Mouse (Mus musculus): Measurements from ENCODE around the gene Cdkl4. TPM values are rescaled to one million over a fixed set of nuclear protein-coding genes. Genes with fewer than 3 reads are reported as not detected.

Gene Cdkl4
- polyA plus RNA-seq, 1 experiment = 0.35 TPM

- no peak for TF ChIP-seq POLR2A (IDR thresholded peaks at IDR 0.05; ENCODE audit: low read depth, low read length)
- no peak for TF ChIP-seq CTCF (IDR thresholded peaks at IDR 0.05; ENCODE audit: borderline replicate concordance, insufficient read depth, low read length)
- peaks cover 11% of the 10 kb centered on the region for H3K4me1 ChIP-seq (ENCODE audit: control insufficient read depth, insufficient read depth, low read length)
- peak overlapping the region; percentile 47; the same call in 1 of the 2 replicates for H3K27ac ChIP-seq (ENCODE audit: insufficient read depth, low read length)
- no peak overlapping the region for H3K4me3 ChIP-seq (ENCODE audit: insufficient read depth, low read length)
These were observed 71.8 kb downstream of the Cdkl4 start for GRCm38 (mm10) chr17:80505766-80506165.

- no peak overlapping the region for H3K4me3 ChIP-seq (ENCODE audit: insufficient read depth, low read length)
- peak overlapping the region; percentile 19; the same call in 1 of the 2 replicates for H3K27ac ChIP-seq (ENCODE audit: insufficient read depth, low read length)
- TF ChIP-seq POLR2A (IDR thresholded peaks at IDR 0.05; ENCODE audit: low read depth, low read length) (no peak), CTCF (IDR thresholded peaks at IDR 0.05; ENCODE audit: borderline replicate concordance, insufficient read depth, low read length) (no peak)
- H3K4me1 ChIP-seq (ENCODE audit: control insufficient read depth, insufficient read depth, low read length) = peaks cover 11% of the 10 kb centered on the region
These were observed 72.3 kb downstream of the Cdkl4 start for GRCm38 (mm10) chr17:80505342-80505741.

GRCm38 (mm10) chr17:80501805-80502172, 75.8 kb downstream of the Cdkl4 start:
- H3K4me1 ChIP-seq (ENCODE audit: control insufficient read depth, insufficient read depth, low read length) = peaks cover 11% of the 10 kb centered on the region
- H3K4me3 ChIP-seq (ENCODE audit: insufficient read depth, low read length) = no peak overlapping the region
- no peak overlapping the region for H3K27ac ChIP-seq (ENCODE audit: insufficient read depth, low read length)
- no peak for TF ChIP-seq CTCF (IDR thresholded peaks at IDR 0.05; ENCODE audit: borderline replicate concordance, insufficient read depth, low read length)
- no peak for TF ChIP-seq POLR2A (IDR thresholded peaks at IDR 0.05; ENCODE audit: low read depth, low read length)

- H3K4me3 ChIP-seq (ENCODE audit: insufficient read depth, low read length) = no peak overlapping the region
- peaks cover 7% of the 10 kb centered on the region for H3K4me1 ChIP-seq (ENCODE audit: control insufficient read depth, insufficient read depth, low read length)
- TF ChIP-seq POLR2A (IDR thresholded peaks at IDR 0.05; ENCODE audit: low read depth, low read length) (no peak), CTCF (IDR thresholded peaks at IDR 0.05; ENCODE audit: borderline replicate concordance, insufficient read depth, low read length) (no peak)
- no peak overlapping the region for H3K27ac ChIP-seq (ENCODE audit: insufficient read depth, low read length)
These were observed 76.4 kb downstream of the Cdkl4 start for GRCm38 (mm10) chr17:80501037-80501804.

- H3K4me3 ChIP-seq (ENCODE audit: insufficient read depth, low read length) = no peak overlapping the region
- no peak overlapping the region for H3K27ac ChIP-seq (ENCODE audit: insufficient read depth, low read length)
- TF ChIP-seq POLR2A (IDR thresholded peaks at IDR 0.05; ENCODE audit: low read depth, low read length) (no peak), CTCF (IDR thresholded peaks at IDR 0.05; ENCODE audit: borderline replicate concordance, insufficient read depth, low read length) (no peak)
- H3K4me1 ChIP-seq (ENCODE audit: control insufficient read depth, insufficient read depth, low read length) = no peaks in the 10 kb centered on the region
These were observed 77.6 kb downstream of the Cdkl4 start for GRCm38 (mm10) chr17:80500025-80500424.

GRCm38 (mm10) chr17:80498600-80499268, 78.9 kb downstream of the Cdkl4 start:
- H3K27ac ChIP-seq (ENCODE audit: insufficient read depth, low read length) = no peak overlapping the region
- no peak for TF ChIP-seq CTCF (IDR thresholded peaks at IDR 0.05; ENCODE audit: borderline replicate concordance, insufficient read depth, low read length)
- no peak for TF ChIP-seq POLR2A (IDR thresholded peaks at IDR 0.05; ENCODE audit: low read depth, low read length)
- H3K4me1 ChIP-seq (ENCODE audit: control insufficient read depth, insufficient read depth, low read length) = no peaks in the 10 kb centered on the region
- no peak overlapping the region for H3K4me3 ChIP-seq (ENCODE audit: insufficient read depth, low read length)

- no peak for TF ChIP-seq POLR2A (IDR thresholded peaks at IDR 0.05; ENCODE audit: low read depth, low read length)
- TF ChIP-seq CTCF (IDR thresholded peaks at IDR 0.05; ENCODE audit: borderline replicate concordance, insufficient read depth, low read length) = no peak
- Histone ChIP-seq H3K4me3 (ENCODE audit: insufficient read depth, low read length) (no peak overlapping the region), H3K27ac (ENCODE audit: insufficient read depth, low read length) (no peak overlapping the region), H3K4me1 (ENCODE audit: control insufficient read depth, insufficient read depth, low read length) (0 out of 2 replicates have a peak, but pooled peaks cover 1% of the 10 kb centered on the region)
These were observed 80.4 kb downstream of the Cdkl4 start for GRCm38 (mm10) chr17:80497183-80497601.

- Histone ChIP-seq H3K27ac (ENCODE audit: insufficient read depth, low read length) (no peak overlapping the region), H3K4me3 (ENCODE audit: insufficient read depth, low read length) (no peak overlapping the region), H3K4me1 (ENCODE audit: control insufficient read depth, insufficient read depth, low read length) (0 out of 2 replicates have a peak, but pooled peaks cover 1% of the 10 kb centered on the region)
- TF ChIP-seq CTCF (IDR thresholded peaks at IDR 0.05; ENCODE audit: borderline replicate concordance, insufficient read depth, low read length) (no peak), POLR2A (IDR thresholded peaks at IDR 0.05; ENCODE audit: low read depth, low read length) (no peak)
These were observed 80.9 kb downstream of the Cdkl4 start for GRCm38 (mm10) chr17:80496607-80497170.

GRCm38 (mm10) chr17:80496185-80496584, 81.4 kb downstream of the Cdkl4 start:
- Histone ChIP-seq H3K27ac (ENCODE audit: insufficient read depth, low read length) (no peak overlapping the region), H3K4me1 (ENCODE audit: control insufficient read depth, insufficient read depth, low read length) (0 out of 2 replicates have a peak, but pooled peaks cover 1% of the 10 kb centered on the region), H3K4me3 (ENCODE audit: insufficient read depth, low read length) (no peak overlapping the region)
- TF ChIP-seq CTCF (IDR thresholded peaks at IDR 0.05; ENCODE audit: borderline replicate concordance, insufficient read depth, low read length) (no peak), POLR2A (IDR thresholded peaks at IDR 0.05; ENCODE audit: low read depth, low read length) (no peak)

Data from embryonic fibroblast, embryonic 13.5 days (primary cell).